Mouse (Mus musculus): ENCODE measurements around the gene Tatdn3. TPM values are rescaled to one million over a fixed set of nuclear protein-coding genes. Genes with fewer than 3 reads are reported as not detected.

Tatdn3 gene
- polyA plus RNA-seq, 1 experiment from 2014 or later, result 17.6 TPM

DNA sequence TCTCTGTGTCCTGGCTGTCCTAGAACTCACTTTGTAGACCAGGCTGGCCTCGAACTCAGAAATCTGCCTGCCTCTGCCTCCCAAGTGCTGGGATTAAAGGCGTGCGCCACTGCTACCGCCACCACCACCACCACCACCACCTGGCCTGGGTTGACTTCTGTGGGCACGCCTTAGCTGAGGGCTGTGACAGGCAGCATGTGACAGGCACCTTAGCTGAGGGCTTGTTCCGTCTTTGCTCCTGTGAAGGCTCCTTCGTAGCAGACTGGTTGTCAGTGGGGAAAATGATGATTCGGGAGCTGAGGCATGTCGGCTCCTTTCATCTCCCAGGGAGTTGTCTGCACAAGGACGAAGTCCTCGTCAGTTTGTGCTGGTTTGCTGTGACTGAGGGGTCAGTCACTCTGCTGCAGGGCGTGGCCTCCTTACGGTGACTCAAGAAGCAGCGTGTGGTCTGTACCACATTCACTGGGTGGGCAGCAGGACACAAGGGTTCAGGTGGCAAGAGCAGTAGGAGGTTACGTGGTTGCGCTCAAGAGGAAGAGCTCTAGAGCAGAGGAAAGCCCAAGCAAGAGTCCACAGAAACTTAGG lies 9.7 kb upstream of the Tatdn3 start:
- Histone ChIP-seq H3K36me3 (peaks cover 60% of the 10 kb centered on the region), H3K27ac (no peak overlapping the region), H3K9ac (no peak overlapping the region), H3K4me1 (no peaks in the 10 kb centered on the region), H3K27me3 (no peaks in the 10 kb centered on the region), H3K9me3 (replicated peaks) (no peaks in the 10 kb centered on the region), H3K4me2 (replicated peaks) (no peak overlapping the region), H3K4me3 (no peak overlapping the region)
- WGBS, result 94% methylated on average over 16 of the region's 16 CpGs
- no peak for ATAC-seq (ENCODE audit: low FRiP score)

DNA sequence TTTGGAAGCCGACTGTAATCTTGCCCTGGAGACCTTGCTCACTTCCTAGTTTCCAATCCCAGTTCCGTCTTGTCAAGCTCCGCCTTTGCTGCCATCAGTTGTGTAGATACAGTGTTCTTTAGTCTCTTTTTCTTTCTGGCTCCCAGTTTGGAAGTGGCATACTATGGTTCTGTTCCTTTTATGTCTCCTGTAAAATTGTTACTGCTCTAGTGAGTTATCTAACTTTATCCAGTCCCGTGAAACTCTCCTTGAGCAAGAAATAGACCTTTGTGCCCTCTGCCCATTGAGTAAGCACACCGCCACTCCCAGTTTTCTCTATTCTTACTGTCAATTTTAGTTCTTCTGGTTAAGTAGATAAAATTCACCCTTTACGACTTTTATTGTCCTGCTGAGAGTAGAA lies 8.9 kb upstream of the Tatdn3 start:
- Histone ChIP-seq H3K36me3 (peaks cover 54% of the 10 kb centered on the region), H3K4me3 (no peak overlapping the region), H3K4me1 (no peaks in the 10 kb centered on the region), H3K27me3 (no peaks in the 10 kb centered on the region), H3K27ac (no peak overlapping the region), H3K9me3 (replicated peaks) (no peaks in the 10 kb centered on the region), H3K4me2 (replicated peaks) (no peak overlapping the region), H3K9ac (no peak overlapping the region)
- WGBS, result 87% methylated on average over 6 of the region's 6 CpGs
- no peak for ATAC-seq (ENCODE audit: low FRiP score)

DNA sequence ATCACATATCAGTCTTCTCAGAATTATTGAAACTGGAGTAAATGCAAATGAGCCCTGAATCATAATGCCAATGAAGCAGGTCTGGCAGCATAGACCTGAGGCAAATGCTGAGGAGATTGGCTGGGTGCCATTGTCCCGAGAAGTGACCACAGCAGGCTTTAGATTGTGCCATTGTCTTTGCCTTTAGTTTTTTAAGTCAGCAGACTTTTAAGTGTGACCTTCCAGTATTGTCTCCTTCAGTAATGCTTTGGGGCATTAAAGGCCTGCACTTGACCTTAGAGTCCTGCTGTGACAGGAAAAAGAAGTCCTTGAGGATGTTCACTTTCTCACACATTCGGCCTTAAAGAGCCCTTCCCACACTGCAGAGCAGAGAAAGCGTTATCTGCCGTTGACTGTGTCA lies 7.5 kb upstream of the Tatdn3 start:
- Histone ChIP-seq H3K4me1 (no peaks in the 10 kb centered on the region), H3K27me3 (no peaks in the 10 kb centered on the region), H3K4me2 (replicated peaks) (no peak overlapping the region), H3K27ac (no peak overlapping the region), H3K4me3 (no peak overlapping the region), H3K9ac (no peak overlapping the region), H3K36me3 (peaks cover 64% of the 10 kb centered on the region), H3K9me3 (replicated peaks) (no peaks in the 10 kb centered on the region)
- no peak for ATAC-seq (ENCODE audit: low FRiP score)
- WGBS, result 90% methylated on average over 4 of the region's 4 CpGs

DNA sequence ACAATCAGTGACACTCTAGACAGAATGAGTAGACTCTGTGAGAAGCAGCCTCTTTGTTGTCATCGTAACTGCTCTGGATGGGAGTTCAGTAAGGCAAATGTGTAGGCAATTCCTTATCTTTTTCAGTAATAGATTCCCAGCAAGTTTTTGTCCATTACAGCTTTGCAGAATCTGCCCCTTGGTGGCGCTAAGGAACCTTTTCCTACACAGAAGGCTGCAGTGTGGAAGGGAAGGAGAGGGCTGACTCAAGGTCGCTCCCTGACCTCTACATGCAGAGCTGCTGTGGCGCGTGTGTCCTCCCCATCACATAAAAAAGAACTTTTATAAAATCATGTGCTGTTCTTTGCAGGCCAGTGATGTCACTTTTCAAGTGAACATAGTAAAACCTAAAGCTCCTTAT lies 5.6 kb upstream of the Tatdn3 start:
- Histone ChIP-seq H3K27me3 (no peaks in the 10 kb centered on the region), H3K27ac (no peak overlapping the region), H3K4me1 (peaks cover 7% of the 10 kb centered on the region), H3K4me2 (replicated peaks) (no peak overlapping the region), H3K36me3 (peaks cover 65% of the 10 kb centered on the region), H3K9me3 (replicated peaks) (no peaks in the 10 kb centered on the region), H3K4me3 (no peak overlapping the region), H3K9ac (no peak overlapping the region)
- ATAC-seq (ENCODE audit: low FRiP score), result no peak
- WGBS, result 82% methylated on average over 5 of the region's 5 CpGs

DNA sequence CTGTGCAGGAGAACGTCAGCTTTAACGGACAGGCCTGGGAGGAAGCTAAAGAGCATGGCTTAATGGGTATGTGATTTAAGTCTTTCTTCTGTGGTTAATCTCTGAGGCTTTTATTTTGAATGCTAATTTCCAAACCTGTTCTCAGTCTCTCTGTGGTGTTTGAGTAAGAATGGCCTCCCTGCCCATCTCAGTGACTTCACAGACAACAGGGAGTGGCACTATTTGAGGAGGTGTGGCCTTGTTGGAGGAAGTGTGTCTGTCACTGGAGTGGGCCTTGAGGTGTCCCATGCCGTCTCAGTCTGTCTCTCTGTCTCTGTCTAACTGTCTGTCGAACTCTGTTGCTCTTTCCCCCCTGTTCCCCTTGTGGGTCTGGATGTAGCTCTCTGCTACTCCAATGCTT lies 2.5 kb upstream of the Tatdn3 start:
- H3K27me3 ChIP-seq, result no peaks in the 10 kb centered on the region; the same call in 1 of the 2 replicates
- WGBS, result 90% methylated on average over 4 of the region's 4 CpGs
- H3K4me1 ChIP-seq, result peaks cover 18% of the 10 kb centered on the region
- no peak overlapping the region for H3K9ac ChIP-seq
- no peak overlapping the region for H3K4me2 ChIP-seq (replicated peaks)
- no peak for ATAC-seq (ENCODE audit: low FRiP score)
- no peaks in the 10 kb centered on the region for H3K9me3 ChIP-seq (replicated peaks)
- peaks cover 35% of the 10 kb centered on the region for H3K36me3 ChIP-seq
- no peak overlapping the region for H3K27ac ChIP-seq
- H3K4me3 ChIP-seq, result no peak overlapping the region

DNA sequence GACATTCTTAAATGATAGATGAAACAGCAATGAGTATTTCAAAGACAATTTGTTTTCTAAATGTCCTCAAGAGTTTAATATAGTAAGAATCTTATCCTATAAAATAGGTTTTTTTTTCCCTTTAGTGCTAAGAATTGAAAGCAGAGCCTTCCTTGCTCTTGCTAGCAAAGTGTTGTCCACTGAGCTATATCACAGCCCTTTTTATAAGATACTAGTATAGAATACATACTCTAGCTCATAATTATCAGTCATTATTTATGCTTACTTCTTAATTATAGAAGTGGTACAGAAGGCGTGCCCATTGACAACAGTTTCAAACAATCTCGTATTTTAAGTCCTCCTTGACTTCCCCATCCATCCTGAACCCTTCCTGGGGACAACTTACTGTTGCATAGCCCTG lies 1.8 kb upstream of the Tatdn3 start:
- no peaks in the 10 kb centered on the region; the same call in 1 of the 2 replicates for H3K27me3 ChIP-seq
- H3K4me1 ChIP-seq, result peaks cover 18% of the 10 kb centered on the region
- 78% methylated on average over 2 of the region's 2 CpGs for WGBS
- H3K4me3 ChIP-seq, result no peak overlapping the region
- peaks cover 28% of the 10 kb centered on the region for H3K36me3 ChIP-seq
- no peak for ATAC-seq (ENCODE audit: low FRiP score)
- H3K4me2 ChIP-seq (replicated peaks), result no peak overlapping the region
- H3K9me3 ChIP-seq (replicated peaks), result no peaks in the 10 kb centered on the region
- H3K9ac ChIP-seq, result no peak overlapping the region
- H3K27ac ChIP-seq, result no peak overlapping the region

DNA sequence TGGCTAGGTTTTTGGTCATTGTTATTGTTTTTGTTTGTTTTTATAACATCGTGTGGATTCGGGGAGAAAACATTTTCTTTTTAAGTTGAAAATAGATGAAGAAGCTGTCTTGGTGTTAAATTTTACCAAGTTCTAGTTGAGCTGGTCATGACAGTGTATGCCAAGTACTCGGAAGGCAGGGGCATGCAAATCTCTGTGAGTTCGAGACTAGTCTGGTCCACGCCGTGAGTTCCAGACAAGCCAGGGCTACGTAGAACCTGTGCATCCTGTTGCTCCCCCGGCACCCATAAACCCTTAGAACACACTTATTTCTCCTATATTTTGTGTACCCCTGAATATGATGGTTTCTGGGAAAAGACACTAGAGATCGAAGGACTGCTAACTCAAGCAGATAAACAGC lies 968 bp upstream of the Tatdn3 start:
- Histone ChIP-seq H3K27ac (no peak overlapping the region), H3K27me3 (no peaks in the 10 kb centered on the region; the same call in 1 of the 2 replicates), H3K4me2 (replicated peaks) (peak overlapping the region; percentile 95), H3K4me1 (peaks cover 18% of the 10 kb centered on the region), H3K4me3 (peak overlapping the region; percentile 86), H3K9ac (peak overlapping the region; percentile 76; the same call in 1 of the 2 replicates), H3K9me3 (replicated peaks) (no peaks in the 10 kb centered on the region), H3K36me3 (peaks cover 25% of the 10 kb centered on the region)
- no peak for ATAC-seq (ENCODE audit: low FRiP score)
- WGBS, result 62% methylated on average over 9 of the region's 9 CpGs

DNA sequence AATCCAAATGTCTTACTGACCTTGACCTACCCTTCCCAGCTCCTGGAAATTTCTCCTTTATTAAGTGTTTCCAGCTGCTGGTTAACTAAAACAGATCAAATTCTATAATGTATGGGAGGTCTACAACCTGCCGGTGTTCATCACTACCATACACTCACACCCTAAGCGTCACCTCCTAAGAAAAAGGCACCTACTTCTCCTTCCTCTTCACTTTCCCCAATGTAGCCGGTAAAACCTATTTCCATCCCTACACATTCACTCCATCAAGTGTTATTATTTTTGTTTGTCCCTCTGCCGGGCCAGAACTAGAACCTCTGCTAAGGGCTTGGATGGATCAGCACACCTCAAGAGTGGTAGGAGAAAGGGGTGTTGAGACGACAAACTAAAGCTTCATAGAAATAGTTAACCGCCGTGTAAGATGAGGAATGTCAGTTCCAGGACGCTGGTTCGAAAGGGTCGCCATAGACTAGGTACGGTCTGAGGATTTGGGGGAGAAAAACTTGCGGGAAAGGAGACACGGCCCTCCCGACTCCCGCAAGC lies 421 bp downstream of the Tatdn3 start:
- Histone ChIP-seq H3K27ac (peak overlapping the region; percentile 44; the same call in 1 of the 2 replicates), H3K4me2 (replicated peaks) (peak overlapping the region; percentile 95), H3K27me3 (no peaks in the 10 kb centered on the region; the same call in 1 of the 2 replicates), H3K9me3 (replicated peaks) (no peaks in the 10 kb centered on the region), H3K9ac (peak overlapping the region; percentile 76), H3K36me3 (peaks cover 15% of the 10 kb centered on the region), H3K4me3 (peak overlapping the region; percentile 86), H3K4me1 (peaks cover 18% of the 10 kb centered on the region)
- 0 out of 2 replicates have a peak, but pooled peaks have one; percentile 24 for ATAC-seq (ENCODE audit: low FRiP score)
- WGBS, result 7% methylated on average over 15 of the region's 15 CpGs

DNA sequence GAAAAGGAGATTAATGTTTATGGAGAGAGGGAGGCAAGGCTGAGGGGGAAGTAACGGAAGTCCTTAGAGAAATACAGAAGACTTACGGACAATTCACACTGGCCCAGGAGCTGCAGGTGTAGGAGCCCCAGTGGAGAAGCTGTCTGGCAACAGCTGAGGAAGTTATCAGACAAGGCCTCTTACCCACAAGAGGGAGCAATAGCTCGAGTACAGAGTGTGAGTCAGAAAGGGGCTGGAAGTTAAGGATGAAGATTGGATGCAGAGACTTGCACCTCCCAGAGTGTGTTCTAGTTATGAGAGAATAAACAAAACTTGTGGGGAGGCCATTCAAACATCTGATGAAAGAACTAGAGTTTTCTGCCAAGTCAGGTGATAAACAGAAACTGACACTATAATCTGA lies 5.3 kb downstream of the Tatdn3 start:
- Histone ChIP-seq H3K4me2 (replicated peaks) (no peak overlapping the region), H3K9ac (no peak overlapping the region), H3K27me3 (no peaks in the 10 kb centered on the region; the same call in 1 of the 2 replicates), H3K9me3 (replicated peaks) (no peaks in the 10 kb centered on the region), H3K27ac (no peak overlapping the region), H3K36me3 (no peaks in the 10 kb centered on the region), H3K4me1 (peaks cover 7% of the 10 kb centered on the region), H3K4me3 (no peak overlapping the region)
- 71% methylated on average over 3 of the region's 3 CpGs for WGBS
- no peak for ATAC-seq (ENCODE audit: low FRiP score)

DNA sequence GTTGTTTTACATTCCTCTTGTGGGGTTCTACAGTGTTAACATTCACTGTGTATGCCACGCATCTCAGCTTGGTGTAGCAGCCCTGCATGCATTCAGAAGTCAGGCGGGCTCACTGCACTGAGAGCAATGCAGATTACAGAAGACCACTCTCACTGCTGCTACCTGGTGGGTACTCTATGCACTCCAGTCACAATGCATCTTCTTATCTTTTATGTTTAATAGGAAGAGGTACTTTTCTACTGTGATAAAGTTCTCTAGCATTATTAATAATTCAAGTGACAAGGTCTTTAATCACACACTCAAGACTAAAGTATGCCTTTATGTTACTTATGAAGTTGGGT lies 7.2 kb downstream of the Tatdn3 start:
- ATAC-seq (ENCODE audit: low FRiP score), result no peak
- H3K36me3 ChIP-seq, result no peaks in the 10 kb centered on the region
- no peak overlapping the region for H3K27ac ChIP-seq
- no peaks in the 10 kb centered on the region for H3K9me3 ChIP-seq (replicated peaks)
- H3K4me1 ChIP-seq, result no peaks in the 10 kb centered on the region
- H3K4me2 ChIP-seq (replicated peaks), result no peak overlapping the region
- no peaks in the 10 kb centered on the region for H3K27me3 ChIP-seq
- H3K9ac ChIP-seq, result no peak overlapping the region
- WGBS, result 66% methylated on average over 2 of the region's 2 CpGs
- no peak overlapping the region for H3K4me3 ChIP-seq

DNA sequence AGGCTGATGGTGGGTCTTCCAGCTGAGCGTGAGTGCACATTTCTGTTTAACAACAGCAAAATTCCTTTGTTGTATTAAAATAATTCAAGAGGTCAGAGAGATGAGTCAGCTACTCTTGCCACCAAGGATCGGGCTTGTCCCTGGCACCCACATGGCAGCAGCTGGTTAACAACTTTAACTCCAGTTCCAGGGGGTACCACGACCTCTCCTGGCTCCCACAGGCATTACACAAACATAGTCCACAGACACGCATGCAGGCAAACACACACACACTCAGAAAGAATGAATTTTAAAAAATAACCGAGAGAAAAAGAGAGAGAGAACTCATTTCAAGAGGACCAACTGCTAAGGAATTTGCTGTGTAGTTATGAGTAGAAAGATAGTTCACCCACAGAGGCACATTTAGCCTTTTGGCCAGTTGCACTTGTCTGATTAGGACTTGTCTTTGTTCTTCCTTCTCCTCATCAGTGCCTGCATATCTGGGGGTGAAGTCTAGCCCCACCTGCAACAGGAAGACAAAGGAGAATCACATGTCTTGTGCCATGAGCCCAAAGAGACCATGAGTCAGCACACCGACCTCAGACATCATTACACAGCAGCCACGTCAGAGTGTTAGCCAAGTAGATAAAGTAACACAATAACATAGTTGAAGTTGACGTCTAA lies 7.7 kb downstream of the Tatdn3 start:
- 77% methylated on average over 8 of the region's 8 CpGs for WGBS

DNA sequence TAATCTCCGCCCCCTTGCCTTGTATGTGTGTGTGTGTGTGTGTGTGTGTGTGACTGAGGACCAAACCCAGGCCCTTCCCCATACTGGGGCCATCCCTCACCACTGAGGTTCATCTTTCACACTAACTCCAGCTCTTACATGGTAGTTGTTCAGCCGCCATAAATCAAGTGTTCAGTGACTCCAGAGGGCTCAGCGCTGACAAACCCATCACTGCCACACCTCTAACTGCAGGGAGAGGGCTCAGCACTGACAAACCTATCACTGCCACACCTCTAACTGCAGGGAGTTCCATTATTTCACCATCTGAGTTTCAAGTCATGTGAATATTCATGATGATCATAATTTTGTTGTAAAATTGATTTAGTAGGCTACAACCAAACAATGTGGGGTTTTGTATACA lies 9.2 kb downstream of the Tatdn3 start:
- H3K4me3 ChIP-seq, result no peak overlapping the region

More for the DNA sequence above, 7.7 kb downstream of the Tatdn3 start:
- no peaks in the 10 kb centered on the region for H3K27me3 ChIP-seq
- H3K36me3 ChIP-seq, result no peaks in the 10 kb centered on the region
- H3K4me3 ChIP-seq, result no peak overlapping the region
- no peak for ATAC-seq (ENCODE audit: low FRiP score)
- no peak overlapping the region for H3K27ac ChIP-seq
- H3K4me2 ChIP-seq (replicated peaks), result no peak overlapping the region
- no peaks in the 10 kb centered on the region for H3K4me1 ChIP-seq
- no peak overlapping the region for H3K9ac ChIP-seq
- no peaks in the 10 kb centered on the region for H3K9me3 ChIP-seq (replicated peaks)

More for the DNA sequence above, 9.2 kb downstream of the Tatdn3 start:
- Histone ChIP-seq H3K9ac (no peak overlapping the region), H3K4me2 (replicated peaks) (no peak overlapping the region), H3K4me1 (no peaks in the 10 kb centered on the region), H3K36me3 (no peaks in the 10 kb centered on the region), H3K27ac (no peak overlapping the region), H3K9me3 (replicated peaks) (no peaks in the 10 kb centered on the region), H3K27me3 (no peaks in the 10 kb centered on the region)
- no peak for ATAC-seq (ENCODE audit: low FRiP score)
- 87% methylated on average over 3 of the region's 3 CpGs for WGBS
